Mouse (Mus musculus) lung, postnatal 0 days (tissue): Measurements from ENCODE around the gene Carmil1. TPM values are rescaled to one million over a fixed set of nuclear protein-coding genes. Genes with fewer than 3 reads are reported as not detected.

Source experiments
- ATAC-seq: fragments of 200-750 bp; cut with Nextera tagmentation; 2 replicates; pipeline ENCODE4 v1.8.0; 2017; ENCODE audit warnings: moderate library complexity
- DNase-seq: peaks from one replicate; pipeline ENCODE4 v3.0.0-alpha.2; 2016; ENCODE audit warnings: low spot score
- H3K27ac ChIP-seq: fragments of 300-500 bp; sonication (generic); 2 replicates; pipeline ENCODE4 v1.5.1; 2014; ENCODE audit warnings: antibody characterized with exemption, mild to moderate bottlenecking, low read length, mixed read lengths
- H3K27me3 ChIP-seq: fragments of 300-500 bp; sonication (generic); replicated peaks from 2 replicates; pipeline ENCODE4 v1.6.1; 2014; ENCODE audit warnings: low read length, mixed read lengths; ENCODE audit not compliant: insufficient read depth
- H3K36me3 ChIP-seq: fragments of 300-500 bp; sonication (generic); 2 replicates; pipeline ENCODE4 v1.6.1; 2014; ENCODE audit warnings: low read length, mixed read lengths; ENCODE audit not compliant: insufficient read depth
- H3K4me1 ChIP-seq: fragments of 300-500 bp; sonication (generic); 2 replicates; pipeline ENCODE4 v1.6.1; 2014; ENCODE audit warnings: antibody characterized with exemption, low read depth, low read length, mixed read lengths; ENCODE audit not compliant: insufficient read depth
- H3K4me2 ChIP-seq: fragments of 300-500 bp; sonication (generic); replicated peaks from 2 replicates; pipeline ENCODE4 v1.6.1; 2014; ENCODE audit warnings: low read depth, mild to moderate bottlenecking, low read length, moderate library complexity, mixed read lengths
- H3K4me3 ChIP-seq: fragments of 300-500 bp; sonication (generic); 2 replicates; pipeline ENCODE4 v1.5.1; 2014; ENCODE audit warnings: low read depth, low read length
- H3K9ac ChIP-seq: fragments of 300-500 bp; sonication (generic); replicated peaks from 2 replicates; pipeline ENCODE4 v1.6.1; 2014; ENCODE audit warnings: low read depth, mild to moderate bottlenecking
- H3K9me3 ChIP-seq: fragments of 300-500 bp; sonication (generic); 2 replicates; pipeline ENCODE4 v1.6.1; 2016; ENCODE audit warnings: low read length, mixed read lengths
- CTCF ChIP-seq: IDR thresholded peaks from 2 replicates; pipeline ENCODE4 v1.5.1; 2016; ENCODE audit warnings: antibody characterized with exemption, mild to moderate bottlenecking
- EP300 ChIP-seq: IDR thresholded peaks from 2 replicates; pipeline ENCODE4 v1.6.1; 2016; ENCODE audit warnings: antibody characterized with exemption, mild to moderate bottlenecking, control low read depth
- WGBS: fragments of 180-500 bp; shearing (Covaris S2); extraction: QIAGEN DNeasy Blood & Tissue Kit; methylation state at CpG from one replicate; pipeline ENCODE4 v1.1.7; 2014; 5-methylcytosine and 5-hydroxymethylcytosine counted together
- polyA plus RNA-seq: library from polyadenylated mRNA; unstranded; fragments of >200 nt; fragmentation: Nextera tagmentation; extraction: Ambion mirVana; gene quantifications from 2 replicates; pipeline ENCODE4 v1.2.1, GENCODE M21; 2015

Carmil1 gene
- polyA plus RNA-seq, 1 experiment from 2014 or later: 47.5 TPM

DNA sequence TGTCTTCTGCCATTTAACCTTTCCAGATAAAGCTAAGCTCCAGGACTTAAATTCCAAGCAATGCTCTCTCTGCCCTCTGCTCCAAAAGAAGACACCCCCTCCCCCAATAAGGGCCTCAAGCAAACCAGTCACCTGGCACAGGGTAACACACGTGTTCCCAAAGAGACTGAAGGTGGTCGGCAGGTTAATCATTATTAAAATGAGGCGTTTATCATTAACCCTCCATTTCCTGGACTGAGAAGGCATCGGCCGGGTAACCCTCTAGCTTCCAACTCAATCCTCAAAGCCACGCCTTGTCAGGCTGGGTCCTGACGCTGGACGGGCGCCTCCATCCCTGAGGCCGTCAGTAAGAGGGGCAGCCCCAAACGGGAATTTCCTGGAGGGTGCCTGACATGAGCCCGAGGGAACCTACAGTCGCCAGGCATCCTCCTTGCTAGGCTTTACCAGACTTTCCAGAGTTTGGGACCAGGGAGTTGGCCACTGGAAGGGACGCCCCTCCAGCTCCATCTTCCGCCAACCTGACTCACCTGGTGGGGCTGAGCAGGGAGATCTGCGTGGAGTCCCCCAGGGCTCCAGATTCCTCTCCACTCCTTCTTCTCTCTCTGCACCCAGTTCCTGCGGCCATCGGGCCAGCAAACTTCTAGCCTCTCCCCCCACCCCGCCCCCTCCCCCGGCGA is 695 bp downstream of the Carmil1 start:
- TF ChIP-seq EP300 (no peak), CTCF (no peak)
- peak overlapping the region; percentile 87 for H3K27ac ChIP-seq

DNA sequence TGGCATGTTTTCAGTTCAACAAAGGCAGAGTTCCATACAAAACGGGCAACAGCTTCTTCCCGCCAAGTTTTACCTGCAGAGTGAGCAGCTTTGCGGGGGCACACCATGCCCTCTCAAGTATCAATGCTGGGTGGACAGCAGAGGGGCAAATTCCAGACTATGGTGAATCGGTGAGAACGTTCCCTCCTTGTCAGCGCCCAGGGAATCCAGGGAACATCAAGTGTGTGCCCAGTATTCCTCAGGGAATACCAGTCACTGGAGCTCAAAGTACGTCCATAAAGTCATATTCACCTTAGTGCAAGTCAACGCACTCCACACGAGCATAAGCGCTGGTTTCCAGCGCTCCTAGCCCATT is 1.2 kb downstream of the Carmil1 start:
- H3K36me3 ChIP-seq: no peaks in the 10 kb centered on the region
- H3K4me3 ChIP-seq: peak overlapping the region; percentile 63
- H3K4me1 ChIP-seq: no peaks in the 10 kb centered on the region
- TF ChIP-seq CTCF: no peak
- 0 out of 2 replicates have a peak overlapping the region, but pooled peaks have one; percentile 5 for H3K9ac ChIP-seq
- ATAC-seq (no peak), DNase-seq (no peak)
- peak overlapping the region; percentile 0; the same call in 1 of the 2 replicates for H3K27ac ChIP-seq
- H3K9me3 ChIP-seq: no peaks in the 10 kb centered on the region
- 37% methylated on average over 11 of the region's 11 CpGs for WGBS
- no peaks in the 10 kb centered on the region for H3K27me3 ChIP-seq
- H3K4me2 ChIP-seq: peak overlapping the region; percentile 86

More for the DNA sequence above, 695 bp downstream of the Carmil1 start:
- Histone ChIP-seq H3K9me3 (no peaks in the 10 kb centered on the region), H3K4me3 (peak overlapping the region; percentile 63), H3K4me1 (no peaks in the 10 kb centered on the region), H3K9ac (peak overlapping the region; percentile 63), H3K4me2 (peak overlapping the region; percentile 86), H3K27me3 (no peaks in the 10 kb centered on the region), H3K36me3 (no peaks in the 10 kb centered on the region)
- 3% methylated on average over 19 of the region's 21 CpGs for WGBS
- ATAC-seq: no peak
- peak; percentile 19 for DNase-seq

DNA sequence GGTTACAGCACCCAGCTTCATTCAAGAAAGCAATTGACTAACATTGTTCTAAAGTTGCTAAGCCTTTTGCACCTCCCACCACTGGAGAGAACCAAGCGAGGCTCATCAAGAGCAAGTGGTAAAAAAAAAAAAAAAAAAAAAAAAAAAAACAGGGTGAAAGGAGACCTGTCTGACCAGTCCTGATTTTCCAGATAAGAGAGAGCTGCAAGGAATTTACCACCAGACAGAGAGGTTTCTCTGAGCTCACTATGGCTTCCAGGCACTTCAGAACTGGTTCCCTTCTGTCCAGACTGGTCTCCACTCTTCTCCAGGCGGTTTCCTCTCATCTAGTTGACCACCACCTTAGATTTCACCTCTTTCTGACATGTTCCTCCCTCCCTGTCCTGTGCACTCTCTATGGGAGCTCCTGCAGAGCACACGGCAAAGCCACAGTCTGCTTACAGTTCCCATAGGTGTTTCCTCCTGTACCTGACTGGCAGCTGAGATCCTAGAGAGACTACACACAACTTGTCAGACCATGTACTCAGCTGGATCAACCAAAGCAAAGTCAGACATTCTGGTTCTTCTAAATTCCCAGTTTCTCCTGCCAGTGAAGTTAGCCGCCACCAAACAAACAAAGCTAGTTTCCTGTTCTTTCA is 7.7 kb downstream of the Carmil1 start:
- Histone ChIP-seq H3K27me3 (no peaks in the 10 kb centered on the region), H3K27ac (peak overlapping the region; percentile 81)
- peak; percentile 94 for ATAC-seq

DNA sequence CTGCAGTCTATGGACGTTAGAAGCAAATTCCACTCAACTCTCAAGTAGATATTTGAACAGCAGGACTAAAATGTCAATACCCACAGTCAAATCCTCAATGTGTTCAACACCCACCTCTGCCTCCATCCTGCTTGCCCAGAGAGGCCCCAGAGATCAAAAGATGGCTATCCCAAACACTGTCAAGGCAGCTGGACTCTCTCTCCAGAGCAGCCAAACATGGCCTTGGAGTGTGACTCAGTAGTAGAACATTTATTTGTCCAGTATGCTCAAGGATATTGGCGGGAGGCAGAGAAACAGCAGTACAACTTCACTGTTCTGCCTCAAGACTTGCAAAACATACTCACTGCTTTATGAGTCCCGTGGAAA is 11.5 kb downstream of the Carmil1 start:
- H3K4me3 ChIP-seq: no peak overlapping the region
- no peaks in the 10 kb centered on the region for H3K9me3 ChIP-seq
- H3K4me2 ChIP-seq: no peak overlapping the region
- H3K36me3 ChIP-seq: no peaks in the 10 kb centered on the region
- 37% methylated on average over 3 of the region's 3 CpGs for WGBS
- 0 out of 2 replicates have a peak overlapping the region, but pooled peaks have one; percentile 35 for H3K27ac ChIP-seq
- DNase-seq: peak; percentile 52
- peaks cover 4% of the 10 kb centered on the region; the same call in 1 of the 2 replicates for H3K4me1 ChIP-seq
- H3K27me3 ChIP-seq: no peaks in the 10 kb centered on the region
- H3K9ac ChIP-seq: no peak overlapping the region
- ATAC-seq: peak; percentile 21
- no peak for TF ChIP-seq EP300
- no peak for TF ChIP-seq CTCF

More for the DNA sequence above, 7.7 kb downstream of the Carmil1 start:
- 0 out of 2 replicates have a peak overlapping the region, but pooled peaks have one; percentile 11 for H3K4me2 ChIP-seq
- no peak overlapping the region for H3K4me3 ChIP-seq
- H3K4me1 ChIP-seq: peaks cover 4% of the 10 kb centered on the region; the same call in 1 of the 2 replicates
- no peaks in the 10 kb centered on the region for H3K36me3 ChIP-seq
- H3K9me3 ChIP-seq: no peaks in the 10 kb centered on the region
- 48% methylated on average over 4 of the region's 4 CpGs for WGBS
- H3K9ac ChIP-seq: no peak overlapping the region
- peak; percentile 92 for DNase-seq
- TF ChIP-seq EP300 (peak; percentile 92), CTCF (no peak)

DNA sequence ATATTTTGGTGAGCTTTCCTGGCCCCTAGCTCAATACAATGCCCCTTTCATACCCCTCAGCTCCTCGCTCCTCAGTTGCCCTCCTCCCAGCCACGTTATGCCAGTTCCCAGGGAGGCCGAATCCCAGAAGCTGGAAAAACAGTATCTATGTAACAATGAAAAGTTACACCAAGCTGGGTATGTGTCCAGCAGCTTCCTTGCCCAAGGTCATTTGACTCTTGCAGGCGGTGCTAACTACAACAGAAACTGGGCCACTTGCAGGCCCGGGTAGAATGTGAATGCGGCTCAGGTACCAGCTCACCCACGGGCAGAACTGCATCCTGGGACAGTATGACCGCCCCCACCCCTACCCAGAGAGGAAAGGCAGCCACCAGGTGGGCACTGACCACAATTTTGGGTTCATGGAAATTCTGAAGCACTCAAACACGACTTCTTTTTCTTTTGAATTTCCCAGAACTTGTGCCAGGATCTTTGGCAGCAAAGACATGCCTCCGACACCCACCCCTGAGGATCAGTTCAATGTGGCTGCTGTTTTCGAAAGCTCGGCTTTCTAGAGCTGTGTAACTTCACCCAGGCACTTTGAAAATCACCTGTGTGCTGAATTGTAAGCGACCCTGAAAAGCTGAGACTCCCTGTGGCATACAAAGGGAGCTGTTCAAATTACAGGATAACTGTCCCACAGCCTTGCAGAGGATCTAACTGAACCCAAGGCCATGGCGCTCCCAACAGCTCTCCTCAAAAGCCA is 12.1 kb downstream of the Carmil1 start:
- peaks cover 4% of the 10 kb centered on the region; the same call in 1 of the 2 replicates for H3K4me1 ChIP-seq
- DNase-seq (no peak), ATAC-seq (no peak)
- H3K36me3 ChIP-seq: no peaks in the 10 kb centered on the region
- no peak overlapping the region for H3K4me2 ChIP-seq
- WGBS: 56% methylated on average over 14 of the region's 14 CpGs
- no peak overlapping the region for H3K4me3 ChIP-seq
- TF ChIP-seq EP300 (no peak), CTCF (no peak)
- H3K9me3 ChIP-seq: no peaks in the 10 kb centered on the region
- H3K27me3 ChIP-seq: no peaks in the 10 kb centered on the region
- H3K9ac ChIP-seq: no peak overlapping the region
- H3K27ac ChIP-seq: peak overlapping the region; percentile 35; the same call in 1 of the 2 replicates

DNA sequence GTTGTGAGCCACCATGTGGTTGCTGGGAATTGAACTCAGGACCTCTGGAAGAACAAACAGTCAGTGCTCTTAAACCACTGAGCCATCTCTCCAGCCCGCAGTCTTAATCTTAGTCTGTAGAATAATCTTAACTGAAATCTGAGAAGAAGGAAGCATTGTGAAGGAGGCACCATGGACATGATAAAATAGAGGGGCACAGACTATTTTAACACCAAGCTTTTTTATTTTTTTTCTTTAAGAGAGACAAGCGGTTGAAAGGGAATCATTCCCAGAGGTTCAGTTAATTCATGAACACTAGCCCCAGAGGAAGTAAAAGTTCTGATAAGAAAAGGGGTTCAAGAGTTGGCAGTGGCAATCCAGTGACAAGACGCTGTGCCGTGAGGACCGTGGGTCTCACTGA is 15.8 kb downstream of the Carmil1 start:
- Histone ChIP-seq H3K4me1 (peaks cover 4% of the 10 kb centered on the region; the same call in 1 of the 2 replicates), H3K27ac (no peak overlapping the region), H3K27me3 (no peaks in the 10 kb centered on the region), H3K4me2 (no peak overlapping the region), H3K4me3 (no peak overlapping the region), H3K9me3 (no peaks in the 10 kb centered on the region), H3K36me3 (no peaks in the 10 kb centered on the region), H3K9ac (no peak overlapping the region)
- ATAC-seq: no peak
- no peak for DNase-seq
- 60% methylated on average over 5 of the region's 5 CpGs for WGBS
- TF ChIP-seq EP300 (no peak), CTCF (no peak)
